Mouse (Mus musculus) frontal cortex, postnatal 36 days (tissue): Measurements from ENCODE around the gene Bhlha15.

Experiments
- DNase-seq, 2 experiments: peaks; one replicate each; pipeline ENCODE4 v3.0.0; 2022; ENCODE audit warnings: low spot score in 2 of 2

Gene Bhlha15

GRCm38 (mm10) chr5:144189950-144190583, at the start of gene Bhlha15:
TSS of gene Bhlha15 (plus strand) at chr5:144190286.
- no peak for DNase-seq

- DNase-seq, result no peak
These were observed 46.6 kb upstream of the Bhlha15 start for GRCm38 (mm10) chr5:144143531-144143930.

- no peak for DNase-seq
These were observed 43.2 kb upstream of the Bhlha15 start for GRCm38 (mm10) chr5:144146898-144147297.

- no peak for DNase-seq
These were observed 40.6 kb upstream of the Bhlha15 start for GRCm38 (mm10) chr5:144149530-144149929.

GRCm38 (mm10) chr5:144151270-144151669, 38.8 kb upstream of the Bhlha15 start:
- DNase-seq, result no peak

- DNase-seq, result peak; percentile 57 to 80
These were observed 35.6 kb upstream of the Bhlha15 start for GRCm38 (mm10) chr5:144154528-144154927.

GRCm38 (mm10) chr5:144158604-144159003, 31.5 kb upstream of the Bhlha15 start:
- peak in 1 of 2 experiments; percentile 61 for DNase-seq

GRCm38 (mm10) chr5:144159137-144159536, 30.9 kb upstream of the Bhlha15 start:
- peak in 1 of 2 experiments; percentile 27 for DNase-seq

GRCm38 (mm10) chr5:144162080-144162812, 27.8 kb upstream of the Bhlha15 start:
- no peak for DNase-seq

GRCm38 (mm10) chr5:144162813-144163517, 27.1 kb upstream of the Bhlha15 start:
- DNase-seq, result no peak

GRCm38 (mm10) chr5:144165756-144166155, 24.3 kb upstream of the Bhlha15 start:
- DNase-seq, result no peak

- DNase-seq, result peak in 1 of 2 experiments; percentile 33
These were observed 20.7 kb upstream of the Bhlha15 start for GRCm38 (mm10) chr5:144169275-144169975.

- no peak for DNase-seq
These were observed 16.4 kb upstream of the Bhlha15 start for GRCm38 (mm10) chr5:144173648-144174047.

GRCm38 (mm10) chr5:144178216-144178615, 11.9 kb upstream of the Bhlha15 start:
- DNase-seq, result no peak

GRCm38 (mm10) chr5:144181249-144181648, 8.8 kb upstream of the Bhlha15 start:
- DNase-seq, result no peak

- no peak for DNase-seq
These were observed 7.4 kb upstream of the Bhlha15 start for GRCm38 (mm10) chr5:144182542-144183247.

GRCm38 (mm10) chr5:144183248-144183559, 6.9 kb upstream of the Bhlha15 start:
- DNase-seq, result no peak

- no peak for DNase-seq
These were observed 6.3 kb upstream of the Bhlha15 start for GRCm38 (mm10) chr5:144183647-144184335.

GRCm38 (mm10) chr5:144184350-144185045, 5.6 kb upstream of the Bhlha15 start:
- DNase-seq, result no peak

- DNase-seq, result no peak
These were observed 1.7 kb upstream of the Bhlha15 start for GRCm38 (mm10) chr5:144188422-144188821.
